Mouse (Mus musculus): ENCODE measurements around the gene Eepd1. TPM values are rescaled to one million over a fixed set of nuclear protein-coding genes. Genes with fewer than 3 reads are reported as not detected.

Gene Eepd1
- polyA plus RNA-seq, 2 experiments from 2014 or later = 0.32 to 0.56 TPM

- no peak for ATAC-seq
Measured at GRCm38 (mm10) chr9:25535487-25535886, 54.1 kb downstream of the Eepd1 start.

GRCm38 (mm10) chr9:25539461-25539860 lies 58.1 kb downstream of the Eepd1 start:
- no peak for ATAC-seq

- ATAC-seq = no peak
Measured at GRCm38 (mm10) chr9:25541355-25541754, 60.0 kb downstream of the Eepd1 start.

- no peak for ATAC-seq
Measured at GRCm38 (mm10) chr9:25545212-25545611, 63.9 kb downstream of the Eepd1 start.

GRCm38 (mm10) chr9:25549130-25550060 lies 68.0 kb downstream of the Eepd1 start:
- no peak for ATAC-seq

- ATAC-seq = no peak
Measured at GRCm38 (mm10) chr9:25550196-25550595, 68.8 kb downstream of the Eepd1 start.

- ATAC-seq = no peak
Measured at GRCm38 (mm10) chr9:25552532-25552931, 71.2 kb downstream of the Eepd1 start.

- no peak for ATAC-seq
Measured at GRCm38 (mm10) chr9:25554246-25554803, 73.0 kb downstream of the Eepd1 start.

- ATAC-seq = no peak
Measured at GRCm38 (mm10) chr9:25555261-25555660, 73.9 kb downstream of the Eepd1 start.

GRCm38 (mm10) chr9:25556008-25556407 lies 74.7 kb downstream of the Eepd1 start:
- ATAC-seq = no peak

- ATAC-seq = no peak
Measured at GRCm38 (mm10) chr9:25557378-25557777, 76.0 kb downstream of the Eepd1 start.

GRCm38 (mm10) chr9:25558834-25559233 lies 77.5 kb downstream of the Eepd1 start:
- no peak for ATAC-seq

GRCm38 (mm10) chr9:25560016-25560758 lies 78.8 kb downstream of the Eepd1 start:
- ATAC-seq = no peak

GRCm38 (mm10) chr9:25561143-25561542 lies 79.8 kb downstream of the Eepd1 start:
- no peak for ATAC-seq

GRCm38 (mm10) chr9:25563806-25564205 lies 82.5 kb downstream of the Eepd1 start:
- no peak for ATAC-seq

GRCm38 (mm10) chr9:25567071-25567470 lies 85.7 kb downstream of the Eepd1 start:
- no peak for ATAC-seq

GRCm38 (mm10) chr9:25568783-25569182 lies 87.4 kb downstream of the Eepd1 start:
- no peak for ATAC-seq

- ATAC-seq = no peak
Measured at GRCm38 (mm10) chr9:25570011-25570410, 88.7 kb downstream of the Eepd1 start.

GRCm38 (mm10) chr9:25570436-25570835 lies 89.1 kb downstream of the Eepd1 start:
- no peak for ATAC-seq

GRCm38 (mm10) chr9:25571381-25571780 lies 90.0 kb downstream of the Eepd1 start:
- ATAC-seq = no peak

- no peak for ATAC-seq
Measured at GRCm38 (mm10) chr9:25573753-25574152, 92.4 kb downstream of the Eepd1 start.

GRCm38 (mm10) chr9:25574186-25574585 lies 92.8 kb downstream of the Eepd1 start:
- ATAC-seq = no peak
